Comparison of ENCODE assay signal across 9 mouse cellular contexts in genomic region chr5:86172088-86172448, GRCm38 (mm10). TPM values are rescaled to one million over a fixed set of nuclear protein-coding genes. Genes with fewer than 3 reads are reported as not detected.
DNase-seq lines count a peak whose midpoint lies in the region; ATAC-seq and TF ChIP-seq lines count a peak whose summit lies in the region.
"Had no signal": no experiment of that assay in that cellular context is flagged by ENCODE, and none has a peak within 500 bp of the region (broad histone marks: within the 10 kb centered on the region; RNA-seq: fewer than 3 reads in every experiment).

No protein-coding gene starts in this region.

- H3K27ac ChIP-seq in left cerebral cortex, adult 2 months: peak overlapping the region; percentile 95
- H3K27ac ChIP-seq in cortical plate, adult 2 months (ENCODE audit: insufficient read depth, low read length): peak overlapping the region; percentile 53; the same call in 1 of the 2 replicates
- peak overlapping the region; percentile 93 for H3K27ac ChIP-seq in hindbrain, embryonic 10.5 days
- H3K27ac ChIP-seq in midbrain, embryonic 11.5 days (ENCODE audit: low read depth, low read length): peak overlapping the region; percentile 88

- H3K9me3 ChIP-seq in hindbrain, embryonic 10.5 days: no peaks in the 10 kb centered on the region
- no peaks in the 10 kb centered on the region for H3K9me3 ChIP-seq in midbrain, embryonic 11.5 days (ENCODE audit: control insufficient read depth, low read length)

- H3K4me1 ChIP-seq in cortical plate, adult 2 months (ENCODE audit: control insufficient read depth, insufficient read depth, low read length): no peaks in the 10 kb centered on the region
- peaks cover 11% of the 10 kb centered on the region for H3K4me1 ChIP-seq in hindbrain, embryonic 10.5 days (replicated peaks)
- H3K4me1 ChIP-seq in midbrain, embryonic 11.5 days (ENCODE audit: control insufficient read depth, insufficient read depth, low read length): peaks cover 3% of the 10 kb centered on the region; the same call in 1 of the 2 replicates

- peak overlapping the region; percentile 76 for H3K4me3 ChIP-seq in left cerebral cortex, adult 2 months
- H3K4me3 ChIP-seq in cortical plate, adult 2 months (ENCODE audit: insufficient read depth, low read length): peak overlapping the region; percentile 67
- peak overlapping the region; percentile 82 for H3K4me3 ChIP-seq in hindbrain, embryonic 10.5 days
- peak overlapping the region; percentile 80 for H3K4me3 ChIP-seq in midbrain, embryonic 11.5 days (ENCODE audit: low read depth, low read length)

- intact Hi-C loops in left cerebral cortex, adult 2 months (cut with DNase I): loop anchor here (1.0 to 5.0 kb wide), 2 partner anchors 107 to 635 kb away; partner anchors contain the start of gene Cenpc1
- intact Hi-C loops in left cerebral cortex, postnatal 36 days (cut with DNase I): loop anchor here (5.0 to 10.0 kb wide), 2 partner anchors 105 to 633 kb away; partner anchors contain the start of genes Cenpc1 and Ythdc1
- intact Hi-C loops in left cerebral cortex, postnatal 4 days (cut with DNase I): no loop called here

- no peak for TF ChIP-seq POLR2A in cortical plate, adult 2 months (IDR thresholded peaks at IDR 0.05; ENCODE audit: extremely low read depth, insufficient read depth, low read length)

- H3K4me2 ChIP-seq in midbrain, embryonic 11.5 days: peak overlapping the region; percentile 80

- no peaks in the 10 kb centered on the region for H3K27me3 ChIP-seq in hindbrain, embryonic 10.5 days (ENCODE audit: insufficient read depth, poor library complexity, severe bottlenecking)
- H3K27me3 ChIP-seq in midbrain, embryonic 11.5 days (ENCODE audit: control insufficient read depth, insufficient read depth, low read length): no peaks in the 10 kb centered on the region

- peak overlapping the region; percentile 83 for H3K9ac ChIP-seq in midbrain, embryonic 11.5 days (ENCODE audit: low read length)

- DNase-seq in left cerebral cortex, adult 2 months (ENCODE audit: extremely low spot score in 1 of 2, low spot score in 2 of 2): no peak
- DNase-seq in left cerebral cortex, postnatal 36 days (ENCODE audit: low spot score in 2 of 2): no peak
- no peak for DNase-seq in hindbrain, embryonic 10.5 days (ENCODE audit: low spot score)
- no peak for DNase-seq in midbrain, embryonic 11.5 days (ENCODE audit: low spot score, missing footprints)
- DNase-seq in c-Kit-positive CD71-positive TER-119-positive erythroid progenitor cells, embryonic 14.5 days (ENCODE audit: low spot score): no peak
- no peak for DNase-seq in MN1 (ENCODE audit: low spot score)
- DNase-seq in left cerebral cortex, postnatal 4 days: no peak

- 0% methylated on average over 15 of the region's 15 CpGs for WGBS in hindbrain, embryonic 10.5 days
- 1% methylated on average over 15 of the region's 15 CpGs for WGBS in midbrain, embryonic 11.5 days

- no peak for ATAC-seq in midbrain, embryonic 11.5 days (ENCODE audit: low FRiP score)

- H3K36me3 ChIP-seq in hindbrain, embryonic 10.5 days: peaks cover 20% of the 10 kb centered on the region
- H3K36me3 ChIP-seq in midbrain, embryonic 11.5 days (ENCODE audit: control insufficient read depth, insufficient read depth, low read length): no peaks in the 10 kb centered on the region

- TF ChIP-seq CTCF in left cerebral cortex, adult 2 months (IDR thresholded peaks at IDR 0.05): no peak
- no peak for TF ChIP-seq CTCF in cortical plate, adult 2 months (IDR thresholded peaks at IDR 0.05; ENCODE audit: extremely low read depth, insufficient read depth, low read length)

RNA-seq across cellular contexts. Expression of gene Uba6, which starts 0.5 kb away (rescaled TPM):
- total RNA-seq in left cerebral cortex, adult 2 months (2021): 10 to 100 TPM; 21.5 to 25.3 TPM
- 10 to 100 TPM; 19.0 to 24.9 TPM for total RNA-seq in left cerebral cortex, postnatal 36 days (2021)
- polyA plus RNA-seq in cortical plate, adult 2 months (2012; rRNA removed): 6.4 and 7.3 TPM in 2 replicates
- polyA plus RNA-seq in hindbrain, embryonic 10.5 days (2016; fragmentation: Nextera tagmentation; extraction: Ambion mirVana): 14.4 and 16.9 TPM in 2 replicates
- polyA plus RNA-seq in midbrain, embryonic 11.5 days (2014; fragmentation: Nextera tagmentation; extraction: Ambion mirVana): 25.4 and 26.9 TPM in 2 replicates
- total RNA-seq in left cerebral cortex, postnatal 4 days (2021): 10 to 100 TPM; 19.1 to 23.7 TPM

RNA-seq across cellular contexts. Expression of gene Gnrhr, which starts 25.6 kb away (rescaled TPM):
- total RNA-seq in left cerebral cortex, adult 2 months (2021): not detected
- total RNA-seq in left cerebral cortex, postnatal 36 days (2021): not detected
- not detected in 2 replicates for polyA plus RNA-seq in cortical plate, adult 2 months (2012; rRNA removed)
- polyA plus RNA-seq in hindbrain, embryonic 10.5 days (2016; fragmentation: Nextera tagmentation; extraction: Ambion mirVana): not detected in 2 replicates
- polyA plus RNA-seq in midbrain, embryonic 11.5 days (2014; fragmentation: Nextera tagmentation; extraction: Ambion mirVana): not detected in 2 replicates
- not detected for total RNA-seq in left cerebral cortex, postnatal 4 days (2021)
- polyA plus RNA-seq: brain, embryonic 14.5 days had no signal
